Mouse (Mus musculus): ENCODE data around the gene Rprd2. TPM values are rescaled to one million over a fixed set of nuclear protein-coding genes. Genes with fewer than 3 reads are reported as not detected.

The Rprd2 gene
- polyA plus RNA-seq, 1 experiment, result 3.4 TPM

DNA sequence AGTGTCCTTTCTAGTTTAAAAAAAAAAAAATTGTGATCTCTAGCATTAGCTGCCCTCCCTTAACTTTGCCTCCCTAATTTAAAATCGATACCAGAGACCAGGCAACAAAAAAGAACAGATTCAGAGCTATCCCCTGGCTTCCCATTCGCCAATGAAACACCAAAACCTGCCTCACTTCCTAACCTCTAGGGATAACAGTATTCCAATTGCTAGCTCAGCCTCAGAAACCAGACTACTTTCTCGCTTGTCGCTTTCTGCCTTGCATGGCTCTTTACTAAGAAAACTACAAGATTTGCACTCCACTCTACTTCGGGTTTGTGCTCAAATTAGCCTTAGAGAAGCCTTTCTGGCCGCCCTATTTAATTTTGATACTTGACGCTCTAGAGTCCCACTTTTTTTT is 37.5 kb upstream of the Rprd2 start:
- Histone ChIP-seq H3K4me3 (replicated peaks) (peak overlapping the region; percentile 95), H3K4me1 (peaks cover 45% of the 10 kb centered on the region), H3K27me3 (replicated peaks) (no peaks in the 10 kb centered on the region), H3K36me3 (replicated peaks; ENCODE audit: low read length) (peaks cover 28% of the 10 kb centered on the region), H3K9me3 (no peaks in the 10 kb centered on the region)
- TF ChIP-seq FLI1 (IDR thresholded peaks at IDR 0.05; ENCODE audit: low read length) (no peak), GATA1 (IDR thresholded peaks at IDR 0.05; ENCODE audit: borderline replicate concordance, low read length) (no peak)

DNA sequence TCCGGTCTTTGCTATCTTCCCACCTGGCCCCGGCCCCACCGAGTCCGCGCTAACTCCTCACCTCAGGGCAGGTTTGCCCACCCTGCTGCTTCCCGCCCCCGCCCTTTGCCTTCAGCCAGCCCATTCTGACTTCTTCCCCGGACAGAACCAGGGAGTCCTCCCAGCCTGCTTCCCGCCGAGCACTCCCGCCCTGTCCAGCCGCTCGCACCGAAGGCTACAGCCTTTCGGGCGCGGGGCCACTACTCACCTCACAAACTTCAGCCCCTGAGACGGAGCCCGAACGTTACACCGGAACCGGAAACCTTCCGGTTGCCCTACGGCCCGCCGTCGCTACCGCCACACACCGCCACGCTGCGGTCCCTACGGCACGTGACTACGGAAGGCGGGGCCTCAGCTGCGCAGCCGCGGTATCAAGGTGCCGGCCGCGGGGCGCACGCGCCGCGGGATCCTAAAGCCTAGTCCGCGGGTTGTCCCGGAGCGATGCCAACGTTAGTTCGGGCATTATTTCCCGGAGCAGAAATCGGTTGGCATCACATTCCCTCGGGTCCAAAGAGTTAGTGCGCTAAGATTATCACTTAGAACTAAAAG is 36.9 kb upstream of the Rprd2 start, which contains the start of gene Prpf3:
Prpf3 (minus strand) TSS at position 384 of the 588 bp plus-strand sequence.
- Histone ChIP-seq H3K36me3 (replicated peaks; ENCODE audit: low read length) (peaks cover 33% of the 10 kb centered on the region), H3K27me3 (replicated peaks) (no peaks in the 10 kb centered on the region), H3K9me3 (no peaks in the 10 kb centered on the region), H3K4me1 (peaks cover 48% of the 10 kb centered on the region), H3K4me3 (replicated peaks) (peak within 1 kb of the TSS; percentile 95)
- TF ChIP-seq GATA1 (IDR thresholded peaks at IDR 0.05; ENCODE audit: borderline replicate concordance, low read length) (no peak), FLI1 (IDR thresholded peaks at IDR 0.05; ENCODE audit: low read length) (peak; percentile 63; the same call in 1 of the 2 replicates)

DNA sequence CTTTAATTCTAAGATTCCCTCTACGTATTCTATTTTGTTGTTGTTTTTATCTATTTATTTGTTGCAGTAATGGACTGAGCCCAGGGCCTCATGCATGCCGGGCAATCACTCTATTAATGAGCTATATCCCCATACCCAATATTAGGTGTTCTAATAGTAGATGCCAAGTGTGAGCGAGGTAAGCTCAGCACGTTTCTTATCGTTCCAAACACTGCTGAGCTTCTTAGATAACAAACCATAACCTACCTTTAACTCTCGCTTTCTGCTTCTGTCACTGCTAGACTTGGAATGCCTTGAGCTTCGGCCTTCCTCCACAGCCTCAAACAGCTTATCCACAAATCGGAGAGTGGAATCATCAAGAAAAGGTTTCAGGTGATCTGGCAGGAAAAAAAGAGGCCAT is 32.7 kb upstream of the Rprd2 start:
- H3K9me3 ChIP-seq, result no peaks in the 10 kb centered on the region
- peaks cover 73% of the 10 kb centered on the region for H3K36me3 ChIP-seq (replicated peaks; ENCODE audit: low read length)
- H3K4me3 ChIP-seq (replicated peaks), result no peak overlapping the region
- no peaks in the 10 kb centered on the region for H3K27me3 ChIP-seq (replicated peaks)
- H3K4me1 ChIP-seq, result peaks cover 53% of the 10 kb centered on the region
- no peak for TF ChIP-seq FLI1 (IDR thresholded peaks at IDR 0.05; ENCODE audit: low read length)
- no peak for TF ChIP-seq GATA1 (IDR thresholded peaks at IDR 0.05; ENCODE audit: borderline replicate concordance, low read length)

DNA sequence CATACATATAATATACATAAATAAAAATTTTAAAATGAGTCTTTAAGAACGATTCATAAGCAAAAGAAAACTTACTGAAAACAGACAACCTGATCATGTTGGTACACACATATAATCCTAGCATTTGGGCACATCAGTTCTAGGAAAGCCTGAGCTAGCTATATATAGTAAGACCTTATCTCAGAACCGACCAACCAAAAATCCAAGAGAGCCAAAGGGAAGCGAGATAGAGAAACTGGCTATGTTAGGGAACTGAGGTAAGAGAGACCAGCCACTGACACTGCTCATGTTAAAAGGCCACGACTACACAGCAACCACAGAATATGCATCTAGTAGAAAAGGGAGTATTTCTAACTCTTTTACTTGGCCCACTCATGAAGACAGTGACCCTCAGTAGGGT is 31.9 kb upstream of the Rprd2 start:
- H3K36me3 ChIP-seq (replicated peaks; ENCODE audit: low read length), result peaks cover 80% of the 10 kb centered on the region
- H3K9me3 ChIP-seq, result no peaks in the 10 kb centered on the region
- peaks cover 48% of the 10 kb centered on the region for H3K4me1 ChIP-seq
- H3K27me3 ChIP-seq (replicated peaks), result no peaks in the 10 kb centered on the region
- no peak overlapping the region for H3K4me3 ChIP-seq (replicated peaks)
- no peak for TF ChIP-seq GATA1 (IDR thresholded peaks at IDR 0.05; ENCODE audit: borderline replicate concordance, low read length)
- no peak for TF ChIP-seq FLI1 (IDR thresholded peaks at IDR 0.05; ENCODE audit: low read length)

DNA sequence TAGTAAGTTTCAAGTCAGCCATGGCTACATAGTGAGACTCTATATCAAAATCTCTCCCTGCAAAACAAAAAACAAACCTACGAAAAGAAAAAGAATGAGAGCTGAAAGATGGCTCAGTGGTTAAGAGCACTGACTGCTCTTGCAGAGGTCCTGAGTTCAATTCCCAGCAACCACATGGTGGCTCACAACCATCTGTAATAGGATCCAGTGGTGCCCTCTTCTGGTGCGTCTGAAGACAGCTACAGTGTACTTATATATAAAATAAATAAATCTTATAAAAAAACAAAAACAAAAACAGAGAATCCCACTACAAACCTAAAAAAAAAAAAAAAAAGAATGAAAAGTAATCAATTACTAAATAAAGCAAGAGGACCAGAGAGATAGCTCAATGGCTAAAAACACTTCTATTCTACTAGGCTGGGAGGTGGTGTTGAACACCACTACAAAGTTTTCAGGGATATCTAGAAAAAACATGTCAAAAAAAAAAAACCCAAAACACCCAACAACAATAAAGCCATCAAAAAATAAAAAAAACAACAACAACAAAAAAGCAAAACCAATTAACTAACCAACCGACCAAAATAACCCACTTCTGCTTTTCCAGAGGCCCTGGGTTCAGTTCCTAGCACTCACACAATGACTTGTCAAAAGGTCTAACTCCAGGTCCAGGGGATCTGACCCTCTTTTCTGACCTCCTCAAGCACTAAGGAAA is 24.0 kb upstream of the Rprd2 start:
- Histone ChIP-seq H3K4me1 (peaks cover 8% of the 10 kb centered on the region; the same call in 1 of the 2 replicates), H3K4me3 (replicated peaks) (no peak overlapping the region), H3K36me3 (replicated peaks; ENCODE audit: low read length) (peaks cover 95% of the 10 kb centered on the region), H3K9me3 (no peaks in the 10 kb centered on the region), H3K27me3 (replicated peaks) (no peaks in the 10 kb centered on the region)
- TF ChIP-seq FLI1 (IDR thresholded peaks at IDR 0.05; ENCODE audit: low read length) (no peak), GATA1 (IDR thresholded peaks at IDR 0.05; ENCODE audit: borderline replicate concordance, low read length) (no peak)

DNA sequence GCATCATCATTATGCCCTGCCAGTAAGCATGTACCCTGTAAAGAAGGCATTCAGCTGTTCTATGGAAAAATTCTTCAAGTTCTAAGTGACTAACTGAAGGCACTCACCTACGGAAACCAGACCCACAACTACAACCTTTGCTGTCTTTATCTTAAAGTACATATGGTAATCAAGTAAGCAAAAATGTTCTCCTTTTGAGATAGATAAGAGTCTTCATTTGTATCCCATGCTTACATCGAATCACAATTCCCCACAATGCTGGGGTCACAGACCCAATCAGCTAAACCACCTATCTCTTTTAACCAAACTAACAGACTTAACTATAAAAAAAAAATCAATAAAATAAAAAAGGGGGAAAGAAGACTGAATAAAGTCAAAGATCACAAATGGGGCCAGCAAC is 20.6 kb upstream of the Rprd2 start:
- Histone ChIP-seq H3K9me3 (no peaks in the 10 kb centered on the region), H3K4me1 (peaks cover 8% of the 10 kb centered on the region; the same call in 1 of the 2 replicates), H3K36me3 (replicated peaks; ENCODE audit: low read length) (peaks cover 90% of the 10 kb centered on the region), H3K27me3 (replicated peaks) (no peaks in the 10 kb centered on the region), H3K4me3 (replicated peaks) (no peak overlapping the region)
- TF ChIP-seq GATA1 (IDR thresholded peaks at IDR 0.05; ENCODE audit: borderline replicate concordance, low read length) (no peak), FLI1 (IDR thresholded peaks at IDR 0.05; ENCODE audit: low read length) (no peak)

DNA sequence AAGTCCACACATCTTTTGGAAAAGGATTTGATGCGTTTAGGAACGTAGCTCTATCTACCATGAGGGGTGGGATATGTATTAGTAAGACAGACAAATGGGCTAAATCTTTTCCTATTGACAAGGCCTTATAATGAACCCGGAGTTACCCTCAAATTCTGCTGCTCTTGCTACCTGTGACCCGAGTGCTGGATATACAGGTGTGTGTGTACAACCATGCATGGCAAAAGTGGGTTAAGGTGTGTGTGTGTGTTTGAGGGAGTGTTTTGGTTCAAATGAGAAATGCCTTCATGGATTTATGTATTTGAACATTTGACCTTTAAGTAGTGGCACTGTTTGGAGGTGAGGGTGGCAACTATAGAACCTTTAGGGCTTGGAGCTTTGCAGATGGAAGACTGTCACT is 10.4 kb upstream of the Rprd2 start:
- Histone ChIP-seq H3K36me3 (replicated peaks; ENCODE audit: low read length) (peaks cover 62% of the 10 kb centered on the region), H3K4me3 (replicated peaks) (no peak overlapping the region), H3K9me3 (no peaks in the 10 kb centered on the region), H3K4me1 (peaks cover 5% of the 10 kb centered on the region; the same call in 1 of the 2 replicates), H3K27me3 (replicated peaks) (no peaks in the 10 kb centered on the region)
- TF ChIP-seq FLI1 (IDR thresholded peaks at IDR 0.05; ENCODE audit: low read length) (no peak), GATA1 (IDR thresholded peaks at IDR 0.05; ENCODE audit: borderline replicate concordance, low read length) (no peak)

DNA sequence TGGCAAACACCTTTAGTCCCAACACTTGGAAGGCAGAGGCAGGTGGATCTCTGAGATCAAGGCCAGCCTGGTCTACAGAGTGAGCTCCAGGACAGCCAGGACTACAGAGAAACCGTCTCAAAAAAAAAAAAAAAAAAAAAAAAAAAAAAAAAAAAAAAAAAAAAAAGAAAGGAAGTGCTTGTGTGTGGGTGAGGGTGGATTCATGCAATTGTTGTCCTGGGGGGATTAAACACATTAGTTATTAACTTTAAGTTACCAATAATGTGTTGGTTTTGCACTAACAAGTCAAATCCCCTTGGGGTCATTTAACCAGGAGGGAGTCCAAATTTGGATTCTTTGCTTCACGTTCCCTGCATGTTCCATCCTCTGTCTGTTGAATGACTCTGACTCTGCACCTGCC is 7.6 kb upstream of the Rprd2 start:
- Histone ChIP-seq H3K4me3 (replicated peaks) (no peak overlapping the region), H3K27me3 (replicated peaks) (no peaks in the 10 kb centered on the region), H3K4me1 (peaks cover 5% of the 10 kb centered on the region; the same call in 1 of the 2 replicates), H3K9me3 (no peaks in the 10 kb centered on the region), H3K36me3 (replicated peaks; ENCODE audit: low read length) (peaks cover 36% of the 10 kb centered on the region)
- TF ChIP-seq GATA1 (IDR thresholded peaks at IDR 0.05; ENCODE audit: borderline replicate concordance, low read length), result no peak
- TF ChIP-seq FLI1 (IDR thresholded peaks at IDR 0.05; ENCODE audit: low read length), result no peak

DNA sequence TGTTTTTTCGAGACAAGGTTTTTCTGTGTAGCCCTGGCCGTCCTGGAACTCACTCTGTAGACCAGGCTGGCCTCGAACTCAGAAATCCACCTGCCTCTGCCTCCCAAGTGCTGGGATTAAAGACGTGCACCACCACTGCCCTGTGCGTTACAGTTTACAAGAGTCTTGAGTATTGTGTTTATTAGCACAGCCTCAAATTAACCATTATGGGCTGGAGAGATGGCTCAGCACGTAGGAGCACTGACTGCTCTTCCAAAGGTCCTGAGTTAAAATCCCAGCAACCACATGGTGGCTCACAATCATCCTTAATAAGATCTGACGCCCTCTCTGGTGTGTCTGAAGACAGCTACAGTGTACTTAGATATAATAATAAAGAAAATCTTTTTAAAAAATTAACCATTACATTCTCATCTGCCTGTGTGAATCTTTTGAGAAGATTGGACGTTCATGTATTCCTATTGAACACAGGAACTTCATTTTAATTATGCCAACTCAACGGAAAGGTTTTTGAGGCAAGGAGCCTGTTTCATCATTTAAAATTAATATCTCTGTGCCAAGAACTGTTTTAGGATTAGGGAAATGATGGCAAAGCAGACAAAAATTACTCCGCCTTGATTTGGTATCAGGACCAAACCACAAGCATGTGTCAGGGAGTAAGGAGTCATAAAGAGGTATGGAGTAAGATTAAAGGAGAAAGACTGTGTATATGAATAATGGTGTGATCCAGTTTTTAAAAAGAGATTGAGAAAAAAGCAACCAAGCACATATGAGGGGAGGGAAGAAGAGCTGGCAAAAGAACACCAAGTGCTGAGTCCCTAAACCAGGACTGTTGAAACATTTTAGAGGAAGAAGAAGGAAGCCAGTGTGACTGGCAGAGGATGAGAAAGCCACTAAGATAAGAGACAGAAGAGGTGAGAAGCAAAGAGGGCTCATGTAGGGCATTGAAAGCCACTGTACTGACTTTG is 1.7 kb upstream of the Rprd2 start:
- H3K27me3 ChIP-seq (replicated peaks), result no peaks in the 10 kb centered on the region
- no peaks in the 10 kb centered on the region for H3K9me3 ChIP-seq
- peak overlapping the region; percentile 98 for H3K4me3 ChIP-seq (replicated peaks)
- H3K4me1 ChIP-seq, result peaks cover 24% of the 10 kb centered on the region
- H3K36me3 ChIP-seq (replicated peaks; ENCODE audit: low read length), result peaks cover 7% of the 10 kb centered on the region
- no peak for TF ChIP-seq GATA1 (IDR thresholded peaks at IDR 0.05; ENCODE audit: borderline replicate concordance, low read length)
- no peak for TF ChIP-seq FLI1 (IDR thresholded peaks at IDR 0.05; ENCODE audit: low read length)
